Mouse (Mus musculus) MEL (cell line): ENCODE data around the gene Rcor1. TPM values are rescaled to one million over a fixed set of nuclear protein-coding genes. Genes with fewer than 3 reads are reported as not detected.

ENCODE experiments used
- DNase-seq: peaks from one replicate; pipeline ENCODE4 v3.0.0; 2011; ENCODE audit warnings: low read depth, low spot score
- H3K27ac ChIP-seq: 2 replicates; pipeline ENCODE4 v1.5.1; 2012; ENCODE audit warnings: low read depth, mild to moderate bottlenecking, control low read depth, low read length, moderate library complexity; ENCODE audit not compliant: control insufficient read depth
- H3K27me3 ChIP-seq, 2 experiments: fragments of 150-350 bp in 1 of 2; sonication (generic) in 1 of 2; 2 replicates each; pipeline ENCODE4 v1.6.1; 2012; ENCODE audit warnings: low read length in 2 of 2, mild to moderate bottlenecking in 2 of 2, improper control_type of control experiment in 1 of 2, moderate library complexity in 1 of 2; ENCODE audit not compliant: insufficient read depth in 2 of 2, control insufficient read depth in 1 of 2
- H3K36me3 ChIP-seq, 2 experiments: 2 replicates each; pipeline ENCODE4 v1.6.1; 2012 to 2014; ENCODE audit warnings: low read length in 2 of 2, improper control_type of control experiment in 1 of 2, inconsistent platforms in 1 of 2, mild to moderate bottlenecking in 1 of 2; ENCODE audit not compliant: insufficient read depth in 2 of 2, control insufficient read depth in 1 of 2
- H3K4me1 ChIP-seq, 2 experiments: fragments of 150-350 bp in 1 of 2; sonication (generic) in 1 of 2; 2 replicates each; pipeline ENCODE4 v1.6.1; 2012; ENCODE audit warnings: low read length in 2 of 2, improper control_type of control experiment in 1 of 2, mild to moderate bottlenecking in 1 of 2; ENCODE audit not compliant: insufficient read depth in 2 of 2, control insufficient read depth in 1 of 2
- H3K4me3 ChIP-seq, 2 experiments: fragments of 150-350 bp in 1 of 2; sonication (generic) in 1 of 2; 2 replicates each; pipeline ENCODE4 v1.5.1; 2012; ENCODE audit warnings: low read depth in 2 of 2, low read length in 2 of 2, mild to moderate bottlenecking in 2 of 2, moderate library complexity in 2 of 2, control low read depth in 1 of 2, improper control_type of control experiment in 1 of 2; ENCODE audit not compliant: control insufficient read depth in 1 of 2, insufficient read depth in 1 of 2
- H3K79me2 ChIP-seq: 2 replicates; pipeline ENCODE4 v1.6.1; 2012; ENCODE audit warnings: mild to moderate bottlenecking, low read length, moderate library complexity; ENCODE audit not compliant: control insufficient read depth, poor library complexity, insufficient read depth
- H3K9ac ChIP-seq: 2 replicates; pipeline ENCODE4 v1.6.1; 2012; ENCODE audit warnings: low read depth, mild to moderate bottlenecking, control low read depth, low read length, moderate library complexity; ENCODE audit not compliant: control insufficient read depth, poor library complexity, severe bottlenecking
- H3K9me3 ChIP-seq: fragments of 150-350 bp; sonication (generic); replicated peaks from 2 replicates; pipeline ENCODE4 v1.6.1; 2012; ENCODE audit warnings: mild to moderate bottlenecking, low read length, improper control_type of control experiment, moderate library complexity; ENCODE audit not compliant: insufficient read depth
- CHD1 ChIP-seq: IDR thresholded peaks from 2 replicates; pipeline ENCODE4 v1.6.1; 2012; ENCODE audit warnings: low read depth, mild to moderate bottlenecking, inconsistent platforms, low read length, improper control_type of control experiment
- CHD2 ChIP-seq: IDR thresholded peaks from 2 replicates; pipeline ENCODE4 v1.6.1; 2011; ENCODE audit warnings: low read length, improper control_type of control experiment
- E2F4 ChIP-seq: IDR thresholded peaks from 2 replicates; pipeline ENCODE4 v1.6.1; 2011; ENCODE audit warnings: low read depth, low read length, improper control_type of control experiment, borderline replicate concordance
- ELF1 ChIP-seq: IDR thresholded peaks from 2 replicates; pipeline ENCODE4 v1.6.1; 2014; ENCODE audit warnings: low read depth, mild to moderate bottlenecking, inconsistent platforms, low read length, improper control_type of control experiment, moderate library complexity
- EP300 ChIP-seq, 2 experiments: IDR thresholded peaks; 2 replicates each; pipeline ENCODE4 v1.6.1; 2011; ENCODE audit warnings: improper control_type of control experiment in 2 of 2, low read length in 2 of 2, low read depth in 1 of 2, mild to moderate bottlenecking in 1 of 2
- ETS1 ChIP-seq: IDR thresholded peaks from 2 replicates; pipeline ENCODE4 v1.6.1; 2012; ENCODE audit warnings: low read depth, mild to moderate bottlenecking, inconsistent platforms, low read length, improper control_type of control experiment, moderate library complexity
- GATA1 ChIP-seq: IDR thresholded peaks from 2 replicates; pipeline ENCODE4 v1.6.1; 2011; ENCODE audit warnings: low read depth, low read length, improper control_type of control experiment
- HCFC1 ChIP-seq: IDR thresholded peaks from 2 replicates; pipeline ENCODE4 v1.6.1; 2012; ENCODE audit warnings: low read depth, mild to moderate bottlenecking, inconsistent platforms, low read length, improper control_type of control experiment, moderate library complexity
- KAT2A ChIP-seq: conservative IDR thresholded peaks from 2 replicates; pipeline ENCODE4 v1.6.1; 2012; ENCODE audit warnings: low read depth, low read length, improper control_type of control experiment, inconsistent platforms
- MAFK ChIP-seq: IDR thresholded peaks from 2 replicates; pipeline ENCODE4 v1.6.1; 2011; ENCODE audit warnings: low read depth, mild to moderate bottlenecking, low read length, improper control_type of control experiment, borderline replicate concordance
- MAX ChIP-seq: IDR thresholded peaks from 2 replicates; pipeline ENCODE4 v1.6.1; 2011; ENCODE audit warnings: low read length, improper control_type of control experiment
- MAZ ChIP-seq: IDR thresholded peaks from 2 replicates; pipeline ENCODE4 v1.6.1; 2012; ENCODE audit warnings: low read depth, mild to moderate bottlenecking, inconsistent platforms, low read length, improper control_type of control experiment
- MEF2A ChIP-seq: IDR thresholded peaks from 2 replicates; pipeline ENCODE4 v1.6.1; 2014; ENCODE audit warnings: low read depth, mild to moderate bottlenecking, inconsistent platforms, low read length, improper control_type of control experiment; ENCODE audit not compliant: poor library complexity, insufficient replicate concordance, severe bottlenecking; ENCODE audit errors: extremely low read depth
- MXI1 ChIP-seq: IDR thresholded peaks from 2 replicates; pipeline ENCODE4 v1.6.1; 2011; ENCODE audit warnings: mild to moderate bottlenecking, low read depth, low read length, improper control_type of control experiment
- MYB ChIP-seq: IDR thresholded peaks from 2 replicates; pipeline ENCODE4 v1.6.1; 2011; ENCODE audit warnings: mild to moderate bottlenecking, low read depth, low read length, improper control_type of control experiment
- NELFE ChIP-seq: IDR thresholded peaks from 2 replicates; pipeline ENCODE4 v1.6.1; 2011; ENCODE audit warnings: low read depth, low read length, improper control_type of control experiment
- NRF1 ChIP-seq: IDR thresholded peaks from 2 replicates; pipeline ENCODE4 v1.6.1; 2014; ENCODE audit warnings: low read depth, mild to moderate bottlenecking, inconsistent platforms, low read length, improper control_type of control experiment, moderate library complexity; ENCODE audit not compliant: poor library complexity, insufficient read depth, severe bottlenecking
- POLR2A ChIP-seq, 2 experiments: IDR thresholded peaks; 2 replicates each; pipeline ENCODE4 v1.6.1; 2011 to 2012; ENCODE audit warnings: low read length in 2 of 2, mild to moderate bottlenecking in 2 of 2, control low read depth in 1 of 2, improper control_type of control experiment in 1 of 2, low read depth in 1 of 2, moderate library complexity in 1 of 2; ENCODE audit not compliant: control insufficient read depth in 1 of 2, insufficient read depth in 1 of 2, poor library complexity in 1 of 2
- POLR2AphosphoS2 ChIP-seq: IDR thresholded peaks from 2 replicates; pipeline ENCODE4 v1.6.1; 2011; ENCODE audit warnings: low read length, improper control_type of control experiment
- POLR2AphosphoS5 ChIP-seq: IDR thresholded peaks from 2 replicates; pipeline ENCODE4 v1.6.1; 2012; ENCODE audit warnings: low read depth, borderline replicate concordance, mild to moderate bottlenecking, inconsistent platforms, low read length, moderate library complexity, mixed read lengths
- RAD21 ChIP-seq: IDR thresholded peaks from 2 replicates; pipeline ENCODE4 v1.6.1; 2011; ENCODE audit warnings: mild to moderate bottlenecking, low read depth, low read length, improper control_type of control experiment
- RCOR1 ChIP-seq: IDR thresholded peaks from 2 replicates; pipeline ENCODE4 v1.6.1; 2012; ENCODE audit warnings: low read depth, mild to moderate bottlenecking, inconsistent platforms, low read length, improper control_type of control experiment
- SIN3A ChIP-seq: IDR thresholded peaks from 2 replicates; pipeline ENCODE4 v1.6.1; 2012; ENCODE audit warnings: low read length, improper control_type of control experiment, inconsistent platforms
- SMC3 ChIP-seq: IDR thresholded peaks from 2 replicates; pipeline ENCODE4 v1.6.1; 2011; ENCODE audit warnings: low read depth, low read length, improper control_type of control experiment
- TAL1 ChIP-seq: IDR thresholded peaks from 2 replicates; pipeline ENCODE4 v1.6.1; 2012; ENCODE audit warnings: mild to moderate bottlenecking, inconsistent platforms, low read length, moderate library complexity, mixed read lengths
- TBP ChIP-seq: IDR thresholded peaks from 2 replicates; pipeline ENCODE4 v1.8.0; 2011; ENCODE audit warnings: low read depth, low read length, improper control_type of control experiment
- TCF12 ChIP-seq: IDR thresholded peaks from 2 replicates; pipeline ENCODE4 v1.6.1; 2014; ENCODE audit warnings: low read depth, mild to moderate bottlenecking, inconsistent platforms, low read length, improper control_type of control experiment, moderate library complexity
- UBTF ChIP-seq: IDR thresholded peaks from 2 replicates; pipeline ENCODE4 v1.6.1; 2012; ENCODE audit warnings: low read depth, mild to moderate bottlenecking, inconsistent platforms, low read length, improper control_type of control experiment, moderate library complexity, borderline replicate concordance; ENCODE audit not compliant: insufficient read depth
- USF2 ChIP-seq, 2 experiments: IDR thresholded peaks; 2 replicates each; pipeline ENCODE4 v1.6.1; 2011 to 2012; ENCODE audit warnings: improper control_type of control experiment in 2 of 2, low read length in 2 of 2, borderline replicate concordance in 1 of 2, inconsistent platforms in 1 of 2, low read depth in 1 of 2, mild to moderate bottlenecking in 1 of 2; ENCODE audit not compliant: insufficient read depth in 1 of 2
- ZKSCAN1 ChIP-seq: IDR thresholded peaks from 2 replicates; pipeline ENCODE4 v1.6.1; 2012; ENCODE audit warnings: low read depth, mild to moderate bottlenecking, inconsistent platforms, low read length, improper control_type of control experiment, moderate library complexity
- ZMIZ1 ChIP-seq: IDR thresholded peaks from 2 replicates; pipeline ENCODE4 v1.6.1; 2012; ENCODE audit warnings: low read depth, mild to moderate bottlenecking, inconsistent platforms, low read length, improper control_type of control experiment, moderate library complexity
- ZNF384 ChIP-seq: IDR thresholded peaks from 2 replicates; pipeline ENCODE4 v1.6.1; 2012; ENCODE audit warnings: low read depth, mild to moderate bottlenecking, inconsistent platforms, low read length, improper control_type of control experiment
- polyA plus RNA-seq, 2 experiments: library from polyadenylated mRNA; stranded (reverse) in 1 of 2; unstranded in 1 of 2; fragments of >175 nt in 1 of 2; fragments of >200 nt in 1 of 2; gene quantifications; 2 replicates each; pipeline versions ENCODE4 v1.2.1 to v1.2.4; 2012; ENCODE audit warnings: low replicate concordance in 2 of 2, low read depth in 1 of 2; ENCODE audit not compliant: insufficient read length in 2 of 2, insufficient read depth in 1 of 2, missing spikeins in 1 of 2
- total RNA-seq: library from RNA; depleted of rRNA; stranded (reverse); fragments of 300-350 nt; gene quantifications from 2 replicates; pipeline ENCODE4 v1.2.3, GENCODE M21; 2012

Rcor1 gene
- total and polyA plus RNA-seq, 3 experiments = 23.1 to 44.3 (median 37.1) TPM

GRCm38 (mm10) chr12:111038231-111038975 lies 748 bp upstream of the Rcor1 start:
- Histone ChIP-seq H3K79me2 (peaks cover 44% of the 10 kb centered on the region), H3K36me3 (peaks cover under 1 to 37% of the 10 kb centered on the region in 2 experiments; a peak in 3 of 4 replicates), H3K27ac (peak overlapping the region; percentile 84), H3K27me3 (no peaks in the 10 kb centered on the region), H3K9ac (peak overlapping the region; percentile 87), H3K9me3 (no peaks in the 10 kb centered on the region), H3K4me1 (peaks cover 22 to 30% of the 10 kb centered on the region in 2 experiments), H3K4me3 (peak overlapping the region; percentile 66 to 78)
- TF ChIP-seq TCF12 (no peak), E2F4 (no peak), RCOR1 (no peak), EP300 (IDR thresholded peaks at IDR 0.05; ENCODE audit: low read depth in 1 of 2, low read length in 2 of 2) (no peak), UBTF (peak; percentile 19; the same call in 1 of the 2 replicates), CHD1 (peak; percentile 85; the same call in 1 of the 2 replicates), SMC3 (no peak), NRF1 (no peak), MAX (peak; percentile 18; the same call in 1 of the 2 replicates), GATA1 (no peak), POLR2A (IDR thresholded peaks at IDR 0.05; ENCODE audit: control insufficient read depth in 1 of 2, insufficient read depth in 1 of 2, low read depth in 1 of 2, low read length in 2 of 2, poor library complexity in 1 of 2) (peak; percentile 74 to 77; a peak in 3 of 4 replicates), ETS1 (0 out of 2 replicates have a peak, but pooled peaks have one; percentile 13), CHD2 (peak; percentile 9), USF2 (IDR thresholded peaks at IDR 0.05; ENCODE audit: borderline replicate concordance in 1 of 2, insufficient read depth in 1 of 2, low read depth in 1 of 2, low read length in 2 of 2) (no peak), ELF1 (no peak), HCFC1 (no peak), MYB (no peak), TAL1 (no peak), RAD21 (no peak), MEF2A (peak; percentile 27; the same call in 1 of the 2 replicates), MXI1 (peak; percentile 36; the same call in 1 of the 2 replicates), MAZ (0 out of 2 replicates have a peak, but pooled peaks have one; percentile 88), POLR2AphosphoS2 (no peak), ZKSCAN1 (no peak), MAFK (no peak), ZMIZ1 (peak; percentile 73; the same call in 1 of the 2 replicates), KAT2A (peak; percentile 66), POLR2AphosphoS5 (no peak), NELFE (peak; percentile 78), TBP (peak; percentile 63; the same call in 1 of the 2 replicates), ZNF384 (no peak), SIN3A (peak; percentile 43)
- peak; percentile 83 for DNase-seq
